Mouse (Mus musculus) kidney, embryonic 14.5 days (tissue): ENCODE data around the gene Tsr3. TPM values are rescaled to one million over a fixed set of nuclear protein-coding genes. Genes with fewer than 3 reads are reported as not detected.

Source experiments
- ATAC-seq: fragments of 200-750 bp; cut with Nextera tagmentation; 2 replicates; pipeline ENCODE4 v1.8.0; 2017; ENCODE audit warnings: moderate number of reproducible peaks, mild to moderate bottlenecking, moderate TSS enrichment, moderate library complexity; ENCODE audit not compliant: low FRiP score, low TSS enrichment
- H3K27ac ChIP-seq: fragments of 300-500 bp; sonication (generic); 2 replicates; pipeline ENCODE4 v1.5.1; 2014; ENCODE audit warnings: low read depth, mild to moderate bottlenecking, low read length, moderate library complexity, mixed read lengths
- H3K27me3 ChIP-seq: fragments of 300-500 bp; sonication (generic); 2 replicates; pipeline ENCODE4 v1.6.1; 2014; ENCODE audit warnings: mild to moderate bottlenecking, low read length; ENCODE audit not compliant: control insufficient read depth, insufficient read depth
- H3K36me3 ChIP-seq: fragments of 300-500 bp; sonication (generic); 2 replicates; pipeline ENCODE4 v1.6.1; 2014; ENCODE audit warnings: low read length, mixed read lengths; ENCODE audit not compliant: control insufficient read depth, insufficient read depth
- H3K4me1 ChIP-seq: fragments of 300-500 bp; sonication (generic); 2 replicates; pipeline ENCODE4 v1.6.1; 2014; ENCODE audit warnings: low read length, mixed read lengths; ENCODE audit not compliant: control insufficient read depth, insufficient read depth
- H3K4me2 ChIP-seq: fragments of 300-500 bp; sonication (generic); replicated peaks from 2 replicates; pipeline ENCODE4 v1.6.1; 2014; ENCODE audit warnings: low read depth, mild to moderate bottlenecking, low read length
- H3K4me3 ChIP-seq: fragments of 300-500 bp; sonication (generic); 2 replicates; pipeline ENCODE4 v1.5.1; 2014; ENCODE audit warnings: mild to moderate bottlenecking, low read length
- H3K9ac ChIP-seq: fragments of 300-500 bp; sonication (generic); 2 replicates; pipeline ENCODE4 v1.6.1; 2014; ENCODE audit warnings: low read depth, mild to moderate bottlenecking, low read length, moderate library complexity
- H3K9me3 ChIP-seq: fragments of 300-500 bp; sonication (generic); 2 replicates; pipeline ENCODE4 v1.6.1; 2016; ENCODE audit warnings: low read length; ENCODE audit not compliant: control insufficient read depth
- WGBS: fragments of 180-500 bp; shearing (Covaris S2); extraction: QIAGEN DNeasy Blood & Tissue Kit; methylation state at CpG from one replicate; pipeline ENCODE4 v1.1.7; 2014; 5-methylcytosine and 5-hydroxymethylcytosine counted together
- polyA plus RNA-seq: library from polyadenylated mRNA; unstranded; fragments of >200 nt; fragmentation: Nextera tagmentation; extraction: Ambion mirVana; gene quantifications from 2 replicates; pipeline ENCODE4 v1.2.1, GENCODE M21; 2014

Tsr3 gene
- polyA plus RNA-seq = 48.9 and 51.4 TPM in 2 replicates

DNA sequence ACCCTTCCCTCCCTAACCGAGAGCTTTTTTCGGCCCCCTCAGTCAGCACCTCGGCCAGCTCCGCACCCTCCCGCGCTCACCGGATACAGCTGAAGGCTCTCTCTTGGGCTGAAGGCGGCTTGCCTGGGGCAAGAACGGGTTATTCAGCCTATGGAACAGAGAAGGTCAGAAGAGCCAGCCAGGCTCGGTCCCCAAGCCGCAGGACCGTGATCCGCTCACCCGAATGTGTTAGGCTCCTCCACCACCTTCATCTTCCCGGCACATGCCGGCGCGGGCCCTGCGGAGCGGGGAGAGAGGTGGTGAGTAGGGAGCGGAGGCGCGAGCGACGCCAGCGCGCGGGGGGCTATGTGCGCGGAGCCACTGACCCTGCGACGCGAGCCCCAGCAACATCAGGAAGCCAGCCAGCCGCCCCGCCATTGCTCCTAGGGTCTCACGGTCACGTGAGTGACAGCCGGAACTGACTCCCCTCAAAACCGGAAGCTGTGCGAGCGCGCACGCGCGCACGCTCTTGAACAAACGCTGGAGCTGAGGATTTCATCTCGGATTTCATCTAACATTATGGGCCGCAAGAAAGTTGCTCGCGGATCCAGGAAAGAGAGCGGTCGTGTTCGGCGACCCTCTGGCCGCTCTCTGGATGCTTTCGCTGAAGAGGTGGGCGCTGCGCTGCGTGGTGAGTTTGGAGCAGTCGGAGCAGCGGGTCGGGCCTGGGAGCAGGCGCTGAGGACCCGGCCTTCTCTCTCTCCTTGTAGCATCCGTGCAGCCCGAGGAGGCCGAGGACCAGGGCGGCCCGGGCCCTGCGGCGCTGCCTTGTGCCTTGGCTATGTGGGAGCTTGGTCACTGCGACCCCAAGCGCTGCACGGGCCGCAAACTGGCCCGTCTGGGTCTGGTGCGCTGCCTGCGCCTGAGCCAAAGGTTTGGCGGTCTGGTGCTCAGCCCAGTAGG is at the start of gene Tsr3, which contains the start of gene Gnptg:
Gene Tsr3 (plus strand): TSS at position 476 of the 942 bp plus-strand sequence.
Gene Gnptg (minus strand): TSS at position 430 of the 942 bp plus-strand sequence.
- WGBS = under 1% methylated on average over 80 of the region's 80 CpGs
- peaks cover 16% of the 10 kb centered on the region for H3K4me1 ChIP-seq
- peaks cover 46% of the 10 kb centered on the region for H3K36me3 ChIP-seq
- H3K9me3 ChIP-seq = no peaks in the 10 kb centered on the region
- H3K9ac ChIP-seq = peak within 1 kb of the TSS; percentile 96
- peak within 1 kb of the TSS; percentile 100 for H3K4me3 ChIP-seq
- no peaks in the 10 kb centered on the region for H3K27me3 ChIP-seq
- peak within 1 kb of the TSS; percentile 66 for H3K4me2 ChIP-seq
- peak; percentile 89 for ATAC-seq
- peak within 1 kb of the TSS; percentile 89 for H3K27ac ChIP-seq

DNA sequence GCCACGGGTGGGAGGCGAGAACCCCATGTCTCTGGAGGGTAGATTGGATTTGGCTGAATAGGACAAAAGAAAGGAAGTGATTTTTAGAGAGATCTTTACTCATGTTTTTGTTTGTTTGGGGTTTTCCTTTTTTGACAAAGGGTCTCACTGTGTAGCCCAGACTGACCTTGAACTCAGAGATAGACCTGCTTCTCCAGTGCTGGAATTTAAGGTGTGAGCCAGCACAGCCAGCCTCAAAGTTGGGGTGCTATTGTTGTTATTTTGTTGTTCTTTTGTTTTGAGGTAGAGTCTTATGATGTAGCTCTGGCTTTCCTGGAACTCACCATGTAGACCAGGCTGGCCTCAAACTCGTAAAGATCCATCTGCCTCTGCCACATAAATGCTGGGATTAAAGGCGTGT is 37.6 kb upstream of the Tsr3 start:
- WGBS = 89% methylated on average over 4 of the region's 4 CpGs
- H3K4me3 ChIP-seq = no peak overlapping the region
- H3K9me3 ChIP-seq = no peaks in the 10 kb centered on the region
- H3K4me2 ChIP-seq = no peak overlapping the region
- no peak overlapping the region for H3K27ac ChIP-seq
- no peaks in the 10 kb centered on the region for H3K27me3 ChIP-seq
- no peak for ATAC-seq
- no peak overlapping the region for H3K9ac ChIP-seq
- peaks cover 50% of the 10 kb centered on the region for H3K36me3 ChIP-seq
- H3K4me1 ChIP-seq = no peaks in the 10 kb centered on the region

DNA sequence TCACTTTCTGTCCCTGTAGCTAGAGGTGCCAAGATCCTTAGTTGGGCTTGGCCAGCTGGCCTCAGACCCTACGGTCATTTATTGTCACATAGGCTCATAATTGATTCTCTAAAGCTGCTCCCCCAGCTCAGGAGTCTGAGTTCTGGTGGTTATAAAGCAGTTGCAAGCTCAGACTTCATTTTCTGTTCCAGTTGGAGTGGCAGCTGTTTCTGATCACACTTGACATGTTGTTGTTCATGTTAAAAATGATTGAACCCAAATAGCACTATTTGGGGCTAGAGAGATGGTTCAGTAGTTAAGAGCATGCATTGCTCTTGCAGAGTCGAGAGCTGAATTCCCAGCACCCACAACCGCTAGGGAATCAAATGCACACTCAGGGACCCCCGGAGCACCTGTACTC is 30.0 kb upstream of the Tsr3 start:
- WGBS = 87% methylated on average over 4 of the region's 4 CpGs
- peaks cover 77% of the 10 kb centered on the region for H3K36me3 ChIP-seq

DNA sequence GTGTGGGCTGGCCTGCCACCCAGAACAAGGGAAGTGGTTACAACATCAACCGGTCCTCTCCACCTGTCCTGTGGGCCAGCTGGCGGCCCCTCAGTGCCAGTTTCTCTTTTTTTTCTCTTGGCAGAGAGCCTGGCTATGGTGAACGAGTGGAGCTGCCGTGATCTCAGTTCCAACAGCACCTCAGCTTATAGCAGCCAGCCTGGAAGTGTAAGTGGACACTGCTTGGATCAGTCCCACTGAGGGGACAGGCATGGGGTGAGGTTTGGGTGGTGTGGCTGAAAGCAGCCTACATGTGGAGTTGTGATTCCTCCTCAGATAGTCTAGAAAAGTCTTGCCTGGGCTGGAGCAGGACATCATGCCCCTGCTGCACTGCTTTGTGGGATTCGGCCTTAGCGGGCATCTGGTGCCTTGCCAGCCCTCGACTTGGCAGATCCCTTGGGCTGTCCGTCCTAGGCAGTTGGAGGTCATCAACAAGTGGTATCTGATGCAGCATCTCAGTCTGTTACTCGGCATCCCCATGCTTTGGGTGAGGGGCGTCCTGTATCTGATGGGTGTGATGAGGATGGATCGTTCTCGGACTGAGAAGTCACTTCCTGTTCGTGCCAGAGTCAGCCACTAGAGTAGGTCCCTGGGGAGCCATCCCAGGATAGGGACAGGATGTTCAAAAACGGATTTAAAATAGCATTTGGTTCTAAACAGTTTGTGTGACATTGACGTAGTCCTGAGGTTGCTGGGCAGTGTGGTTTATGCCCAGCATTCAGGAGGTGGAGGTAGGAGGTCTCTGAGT is 29.1 kb upstream of the Tsr3 start:
- Histone ChIP-seq H3K9ac (no peak overlapping the region), H3K27me3 (no peaks in the 10 kb centered on the region), H3K36me3 (peaks cover 77% of the 10 kb centered on the region), H3K9me3 (no peaks in the 10 kb centered on the region), H3K4me1 (no peaks in the 10 kb centered on the region), H3K4me3 (no peak overlapping the region), H3K4me2 (no peak overlapping the region), H3K27ac (no peak overlapping the region)
- WGBS = 86% methylated on average over 15 of the region's 15 CpGs
- no peak for ATAC-seq

More for the DNA sequence above, 30.0 kb upstream of the Tsr3 start:
- no peak overlapping the region for H3K27ac ChIP-seq
- no peak overlapping the region for H3K4me3 ChIP-seq
- H3K9ac ChIP-seq = no peak overlapping the region
- no peaks in the 10 kb centered on the region for H3K9me3 ChIP-seq
- H3K27me3 ChIP-seq = no peaks in the 10 kb centered on the region
- no peak overlapping the region for H3K4me2 ChIP-seq
- H3K4me1 ChIP-seq = no peaks in the 10 kb centered on the region
- no peak for ATAC-seq

DNA sequence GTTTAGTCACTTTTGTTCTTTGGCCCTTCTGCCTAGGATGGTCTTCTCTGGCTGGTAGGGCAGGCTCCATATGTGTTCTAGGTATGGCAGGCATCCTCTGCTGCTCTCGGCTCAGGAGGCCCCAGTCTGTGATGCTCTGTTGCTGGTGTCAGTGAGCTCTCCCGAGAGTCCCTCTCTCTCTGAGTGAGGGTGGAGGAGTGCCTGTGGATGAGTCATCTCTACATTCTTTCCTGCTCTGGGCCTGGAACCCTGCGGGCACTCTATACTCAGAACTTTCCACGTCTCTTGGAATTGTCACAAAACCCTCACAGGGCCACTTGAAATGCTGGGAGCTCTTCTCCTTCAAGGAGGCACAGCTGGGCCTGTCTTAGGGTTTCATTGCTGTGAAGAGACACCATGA is 28.3 kb upstream of the Tsr3 start:
- H3K4me1 ChIP-seq = no peaks in the 10 kb centered on the region
- H3K27me3 ChIP-seq = no peaks in the 10 kb centered on the region
- H3K4me2 ChIP-seq = no peak overlapping the region
- no peak overlapping the region for H3K4me3 ChIP-seq
- H3K9ac ChIP-seq = no peak overlapping the region
- H3K36me3 ChIP-seq = peaks cover 78% of the 10 kb centered on the region
- ATAC-seq = no peak
- WGBS = 89% methylated on average over 4 of the region's 4 CpGs
- no peaks in the 10 kb centered on the region for H3K9me3 ChIP-seq
- no peak overlapping the region for H3K27ac ChIP-seq

DNA sequence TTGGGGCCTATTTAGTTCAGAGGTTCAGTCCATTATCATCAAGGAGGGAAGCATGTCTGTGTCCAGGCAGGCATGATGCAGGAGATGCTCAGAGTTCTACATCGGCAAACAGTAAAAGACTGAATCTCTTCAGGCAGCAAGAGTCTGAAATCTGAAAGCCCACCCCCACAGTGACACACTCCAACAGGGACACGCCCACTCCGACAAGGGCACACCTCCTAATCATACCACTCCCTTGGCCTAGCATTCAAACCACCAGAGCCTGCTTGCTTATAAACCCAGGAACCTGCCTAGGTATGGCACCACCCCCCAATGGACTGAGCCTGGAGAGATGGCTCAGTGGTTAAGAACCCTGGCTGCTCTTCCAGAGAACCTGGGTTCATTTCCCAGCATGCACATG is 24.5 kb upstream of the Tsr3 start:
- Histone ChIP-seq H3K4me3 (no peak overlapping the region), H3K9me3 (no peaks in the 10 kb centered on the region), H3K4me2 (no peak overlapping the region), H3K4me1 (no peaks in the 10 kb centered on the region), H3K27ac (no peak overlapping the region), H3K27me3 (no peaks in the 10 kb centered on the region), H3K36me3 (peaks cover 61% of the 10 kb centered on the region), H3K9ac (no peak overlapping the region)
- WGBS = 93% methylated on average over 3 of the region's 3 CpGs
- no peak for ATAC-seq

DNA sequence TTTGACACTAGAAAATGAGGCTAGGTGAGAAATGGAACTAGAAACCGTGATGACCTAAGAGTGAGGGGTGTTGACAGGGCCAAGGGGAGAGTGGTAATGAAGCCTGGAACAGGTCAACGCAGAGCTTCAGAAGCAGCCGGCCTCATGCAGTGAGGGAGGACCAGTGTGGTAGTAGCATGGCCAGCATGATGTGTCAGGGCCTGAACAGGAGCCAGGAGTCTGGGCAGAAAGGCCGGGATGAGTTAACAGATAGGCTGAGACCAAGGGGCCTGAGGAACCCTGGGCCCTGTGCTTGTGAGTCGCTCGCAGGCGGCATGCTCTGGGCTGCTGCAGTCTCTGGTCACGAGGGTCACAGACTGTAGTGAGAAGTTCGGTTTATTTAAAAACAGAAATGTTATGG is 21.0 kb upstream of the Tsr3 start:
- H3K4me1 ChIP-seq = peaks cover 6% of the 10 kb centered on the region; the same call in 1 of the 2 replicates
- no peak overlapping the region for H3K27ac ChIP-seq
- H3K36me3 ChIP-seq = peaks cover 37% of the 10 kb centered on the region
- 90% methylated on average over 9 of the region's 9 CpGs for WGBS
- no peak overlapping the region for H3K9ac ChIP-seq
- no peaks in the 10 kb centered on the region for H3K27me3 ChIP-seq
- H3K4me3 ChIP-seq = no peak overlapping the region
- no peak overlapping the region for H3K4me2 ChIP-seq
- no peaks in the 10 kb centered on the region for H3K9me3 ChIP-seq
- ATAC-seq = no peak

DNA sequence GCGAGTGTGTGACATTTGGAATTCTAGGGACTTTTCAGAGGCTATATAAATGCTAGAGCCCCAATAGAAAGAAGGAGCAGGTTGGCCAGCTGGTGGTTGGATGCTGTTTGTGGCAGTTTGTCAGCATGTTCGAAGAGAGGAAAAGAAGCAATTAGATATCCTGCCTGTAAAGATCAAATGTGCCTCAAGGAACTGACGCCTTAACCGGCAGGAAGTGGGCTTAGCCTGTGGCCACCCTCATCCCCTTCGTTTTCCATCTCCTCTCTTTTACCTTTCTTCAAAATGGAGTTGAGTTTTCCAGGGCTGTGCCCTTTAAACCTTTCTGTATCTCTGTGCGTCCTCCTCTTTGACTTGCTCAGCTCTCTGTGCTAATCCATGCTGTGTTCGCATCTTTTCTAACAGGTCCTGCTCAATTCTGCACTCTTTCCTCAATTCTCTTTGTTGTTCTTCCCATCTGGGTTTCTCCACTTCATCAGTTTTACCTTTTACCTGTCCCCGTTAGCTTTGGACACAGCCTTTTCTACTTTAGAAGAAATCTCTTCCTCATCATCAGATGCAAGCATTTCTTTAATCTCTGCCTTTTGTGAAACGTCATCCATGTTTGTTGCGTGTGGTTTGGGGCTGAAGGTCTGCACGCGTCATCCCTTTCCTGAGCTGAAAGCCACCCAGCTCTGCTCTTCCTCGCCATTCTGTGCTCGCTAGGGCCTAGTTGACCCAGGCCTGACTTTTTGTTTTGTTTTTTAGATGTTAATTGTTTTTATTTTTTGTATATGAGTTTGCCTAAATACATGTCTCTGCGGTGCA is 20.3 kb upstream of the Tsr3 start:
- Histone ChIP-seq H3K27ac (no peak overlapping the region), H3K9me3 (no peaks in the 10 kb centered on the region), H3K36me3 (peaks cover 33% of the 10 kb centered on the region), H3K9ac (no peak overlapping the region), H3K27me3 (no peaks in the 10 kb centered on the region), H3K4me3 (no peak overlapping the region), H3K4me1 (peaks cover 6% of the 10 kb centered on the region; the same call in 1 of the 2 replicates), H3K4me2 (no peak overlapping the region)
- 94% methylated on average over 15 of the region's 15 CpGs for WGBS
- ATAC-seq = no peak
